Comparison of ENCODE assay signal across 15 mouse cellular contexts in genomic region chr3:127843941-127844327, GRCm38 (mm10).
"Had no signal": no experiment of that assay in that cellular context is flagged by ENCODE, and none has a peak within 500 bp of the region (broad histone marks: within the 10 kb centered on the region; RNA-seq: fewer than 3 reads in every experiment).

No protein-coding gene starts in this region.

- H3K4me2 ChIP-seq: limb, embryonic 13.5 days; liver, embryonic 15.5 days; midbrain, embryonic 11.5 days; neural tube, embryonic 13.5 days had no signal

- H3K4me3 ChIP-seq: limb, embryonic 13.5 days; liver, embryonic 15.5 days; megakaryocyte, embryonic 14.5 days; neural tube, embryonic 13.5 days had no signal

- H3K27me3 ChIP-seq: limb, embryonic 13.5 days; liver, embryonic 15.5 days; neural tube, embryonic 13.5 days had no signal

- H3K9ac ChIP-seq: limb, embryonic 13.5 days; liver, embryonic 15.5 days; neural tube, embryonic 13.5 days had no signal

- H3K27ac ChIP-seq: limb, embryonic 13.5 days; liver, embryonic 15.5 days; macrophage; neural tube, embryonic 13.5 days had no signal

- H3K4me1 ChIP-seq: limb, embryonic 13.5 days; neural tube, embryonic 13.5 days had no signal

- ATAC-seq: midbrain, embryonic 16.5 days had no signal

- H3K9me3 ChIP-seq: limb, embryonic 13.5 days; liver, embryonic 15.5 days; neural tube, embryonic 13.5 days had no signal

- DNase-seq: kidney, adult 18-20 months; kidney, postnatal 10 days; kidney, postnatal 4 days; left cerebral cortex, postnatal 4 days; retina, postnatal 1 day; right cerebral cortex, postnatal 14 days; thymus, adult 18-20 months; thymus, postnatal 14 days had no signal

- H3K36me3 ChIP-seq: limb, embryonic 13.5 days; liver, embryonic 15.5 days; neural tube, embryonic 13.5 days had no signal
